Mouse (Mus musculus): ENCODE data around the gene Eme2.

GRCm38 (mm10) chr17:24884391-24884790 is 10.5 kb downstream of the Eme2 start:
- no peak for TF ChIP-seq CTCF (IDR thresholded peaks at IDR 0.05; ENCODE audit: low read depth, low read length)
- TF ChIP-seq POLR2A (IDR thresholded peaks at IDR 0.05; ENCODE audit: insufficient read depth, low read length) = no peak
